Mouse (Mus musculus) midbrain, embryonic 13.5 days (tissue): Measurements from ENCODE around the gene D430019H16Rik. TPM values are rescaled to one million over a fixed set of nuclear protein-coding genes. Genes with fewer than 3 reads are reported as not detected.

Source experiments
- ATAC-seq: fragments of 200-750 bp; cut with Nextera tagmentation; 2 replicates; pipeline ENCODE4 v1.8.0; 2017; ENCODE audit warnings: mild to moderate bottlenecking, moderate TSS enrichment, moderate library complexity
- H3K27ac ChIP-seq: fragments of 300-500 bp; sonication (generic); 2 replicates; pipeline ENCODE4 v1.5.1; 2015; ENCODE audit warnings: inconsistent platforms, mild to moderate bottlenecking, moderate library complexity
- H3K27me3 ChIP-seq: fragments of 300-500 bp; sonication (generic); 2 replicates; pipeline ENCODE4 v1.6.1; 2015; ENCODE audit warnings: mild to moderate bottlenecking, inconsistent platforms
- H3K36me3 ChIP-seq: fragments of 300-500 bp; sonication (generic); 2 replicates; pipeline ENCODE4 v1.6.1; 2015; ENCODE audit warnings: mild to moderate bottlenecking, inconsistent platforms
- H3K4me1 ChIP-seq: fragments of 300-500 bp; sonication (generic); replicated peaks from 2 replicates; pipeline ENCODE4 v1.6.1; 2015; ENCODE audit warnings: inconsistent platforms
- H3K4me2 ChIP-seq: fragments of 300-500 bp; sonication (generic); replicated peaks from 2 replicates; pipeline ENCODE4 v1.6.1; 2015; ENCODE audit warnings: moderate library complexity, mild to moderate bottlenecking, inconsistent platforms
- H3K4me3 ChIP-seq: fragments of 300-500 bp; sonication (generic); replicated peaks from 2 replicates; pipeline ENCODE4 v1.5.1; 2015; ENCODE audit warnings: mild to moderate bottlenecking, inconsistent platforms
- H3K9ac ChIP-seq: fragments of 300-500 bp; sonication (generic); replicated peaks from 2 replicates; pipeline ENCODE4 v1.6.1; 2015; ENCODE audit warnings: mild to moderate bottlenecking, inconsistent platforms
- H3K9me3 ChIP-seq: fragments of 300-500 bp; sonication (generic); 2 replicates; pipeline ENCODE4 v1.6.1; 2016; ENCODE audit warnings: mild to moderate bottlenecking, inconsistent platforms
- WGBS: fragments of 180-500 bp; shearing (Covaris S2); methylation state at CpG from one replicate; pipeline ENCODE4 v1.1.7; 2015; 5-methylcytosine and 5-hydroxymethylcytosine counted together
- polyA plus RNA-seq: library from polyadenylated mRNA; unstranded; fragments of >200 nt; fragmentation: Nextera tagmentation; extraction: Ambion mirVana; gene quantifications from 2 replicates; pipeline ENCODE4 v1.2.1, GENCODE M21; 2015

Gene D430019H16Rik
- polyA plus RNA-seq, 1 experiment from 2014 or later = 13.2 TPM

DNA sequence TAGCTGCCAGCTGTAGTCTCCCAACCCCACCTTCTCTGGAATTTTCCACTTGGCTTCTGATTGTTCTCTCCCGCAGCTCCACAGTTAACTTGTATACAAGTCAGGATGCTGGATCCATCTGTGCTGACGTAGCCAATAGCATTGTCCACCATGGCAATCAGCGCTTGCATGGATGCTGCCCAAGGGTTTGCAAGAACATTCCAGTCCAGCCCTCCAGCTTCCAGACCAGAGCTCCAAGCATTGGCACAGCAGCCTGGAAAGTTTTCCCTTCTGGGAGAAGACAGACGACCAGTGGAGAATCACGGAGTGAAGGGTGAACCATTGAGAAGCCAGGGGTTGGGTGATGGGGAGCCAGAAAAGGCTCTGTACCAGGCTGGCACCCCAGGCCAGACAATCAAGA, 41.1 kb downstream of the D430019H16Rik start:
- no peaks in the 10 kb centered on the region for H3K27me3 ChIP-seq
- 89% methylated on average over 5 of the region's 5 CpGs for WGBS
- no peak overlapping the region for H3K4me2 ChIP-seq
- no peaks in the 10 kb centered on the region for H3K4me1 ChIP-seq
- H3K9ac ChIP-seq = no peak overlapping the region
- H3K27ac ChIP-seq = no peak overlapping the region
- no peak for ATAC-seq
- H3K36me3 ChIP-seq = peaks cover 24% of the 10 kb centered on the region
- no peak overlapping the region for H3K4me3 ChIP-seq
- H3K9me3 ChIP-seq = no peaks in the 10 kb centered on the region

DNA sequence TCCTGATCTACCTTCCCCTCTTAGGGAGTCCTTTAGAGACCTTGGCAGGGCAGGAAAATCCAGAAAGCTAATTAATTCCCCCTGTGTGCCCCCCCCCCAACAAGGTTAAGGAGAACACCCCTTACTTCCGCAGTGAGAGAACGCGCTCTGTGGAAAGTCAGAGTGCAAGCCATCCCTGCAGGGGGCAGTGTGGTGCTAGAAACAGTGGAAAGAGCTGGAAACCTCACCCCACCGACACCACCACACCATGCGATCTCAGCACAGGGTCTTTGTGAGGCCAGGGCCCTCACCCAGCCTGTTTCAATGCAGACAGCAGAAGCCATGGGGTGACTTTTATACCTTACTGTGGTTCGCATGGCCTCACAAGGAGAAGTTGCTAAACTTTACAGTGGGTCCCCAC, 44.2 kb downstream of the D430019H16Rik start:
- Histone ChIP-seq H3K9me3 (no peaks in the 10 kb centered on the region), H3K4me1 (peaks cover 4% of the 10 kb centered on the region; the same call in 1 of the 2 replicates), H3K27ac (no peak overlapping the region), H3K9ac (no peak overlapping the region), H3K4me3 (no peak overlapping the region), H3K4me2 (no peak overlapping the region), H3K36me3 (no peaks in the 10 kb centered on the region), H3K27me3 (no peaks in the 10 kb centered on the region)
- peak; percentile 68 for ATAC-seq
- WGBS = 10% methylated on average over 6 of the region's 6 CpGs

DNA sequence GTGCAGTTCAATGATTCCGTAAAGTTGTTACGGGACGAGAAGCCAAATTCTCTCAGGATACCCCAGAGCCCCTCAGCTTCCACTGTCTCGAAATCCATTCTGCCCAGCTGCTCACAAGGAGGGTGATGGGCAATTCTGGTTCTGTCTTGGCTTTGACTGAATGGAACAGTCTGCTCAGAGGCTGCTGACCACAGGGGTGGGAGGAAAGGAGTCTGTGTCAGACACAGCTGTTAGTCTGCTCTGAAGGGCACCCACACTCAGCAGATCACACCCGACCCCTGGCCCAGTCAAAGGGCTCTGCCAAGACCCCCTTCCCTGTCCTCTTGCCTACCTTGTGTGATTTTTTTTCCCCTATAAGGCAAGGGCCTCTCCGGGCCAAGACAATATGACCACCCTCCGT, 44.8 kb downstream of the D430019H16Rik start:
- H3K27me3 ChIP-seq = no peaks in the 10 kb centered on the region
- no peaks in the 10 kb centered on the region for H3K9me3 ChIP-seq
- ATAC-seq = no peak
- no peak overlapping the region for H3K4me2 ChIP-seq
- 87% methylated on average over 7 of the region's 7 CpGs for WGBS
- no peak overlapping the region for H3K27ac ChIP-seq
- H3K4me3 ChIP-seq = no peak overlapping the region
- no peaks in the 10 kb centered on the region for H3K36me3 ChIP-seq
- peaks cover 4% of the 10 kb centered on the region; the same call in 1 of the 2 replicates for H3K4me1 ChIP-seq
- no peak overlapping the region for H3K9ac ChIP-seq

DNA sequence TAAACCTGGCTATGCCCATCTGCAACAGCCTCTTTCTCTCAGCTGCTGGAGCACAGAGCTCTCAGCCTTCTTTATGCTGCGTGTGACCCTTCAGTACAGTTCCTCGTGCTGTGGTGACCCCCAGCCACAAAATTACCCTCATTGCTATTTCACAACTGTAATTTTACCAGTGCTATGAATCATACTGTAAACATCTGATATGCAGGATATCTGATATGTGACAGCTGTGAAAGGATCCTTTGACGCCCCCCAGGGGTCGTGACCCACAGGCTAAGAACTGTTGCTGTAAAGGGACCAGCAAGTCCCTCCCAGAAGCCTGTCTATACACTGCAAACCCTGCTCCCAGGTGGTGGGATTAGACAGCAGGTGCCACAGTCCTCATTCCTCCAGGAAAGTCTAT, 45.2 kb downstream of the D430019H16Rik start:
- WGBS = 72% methylated on average over 4 of the region's 4 CpGs
- H3K27ac ChIP-seq = no peak overlapping the region
- no peak overlapping the region for H3K4me3 ChIP-seq
- no peaks in the 10 kb centered on the region for H3K27me3 ChIP-seq
- no peaks in the 10 kb centered on the region for H3K36me3 ChIP-seq
- H3K9me3 ChIP-seq = no peaks in the 10 kb centered on the region
- peaks cover 4% of the 10 kb centered on the region; the same call in 1 of the 2 replicates for H3K4me1 ChIP-seq
- H3K9ac ChIP-seq = no peak overlapping the region
- H3K4me2 ChIP-seq = no peak overlapping the region
- no peak for ATAC-seq

DNA sequence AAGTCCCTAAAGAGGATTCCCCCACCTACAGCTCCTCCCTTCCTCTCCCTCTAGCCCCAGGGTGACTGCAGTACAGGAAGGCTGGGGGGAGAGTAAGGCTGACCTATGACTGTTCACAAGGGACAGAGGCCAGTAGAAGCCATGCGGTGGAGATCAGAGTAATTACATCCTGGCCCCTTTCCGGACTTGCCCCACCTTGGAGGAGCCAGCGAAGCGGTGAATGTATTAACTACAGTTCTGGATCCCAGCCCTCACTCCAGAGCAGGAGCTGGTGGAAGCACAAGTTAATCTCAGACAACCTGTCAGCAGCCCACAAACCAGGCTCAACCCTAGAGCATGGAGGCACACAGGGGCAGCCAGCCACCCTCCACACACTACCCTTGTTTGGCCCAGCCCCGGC, 47.3 kb downstream of the D430019H16Rik start:
- no peaks in the 10 kb centered on the region for H3K9me3 ChIP-seq
- no peaks in the 10 kb centered on the region for H3K36me3 ChIP-seq
- H3K4me2 ChIP-seq = no peak overlapping the region
- ATAC-seq = no peak
- H3K9ac ChIP-seq = no peak overlapping the region
- no peaks in the 10 kb centered on the region for H3K27me3 ChIP-seq
- 75% methylated on average over 5 of the region's 5 CpGs for WGBS
- H3K4me1 ChIP-seq = peaks cover 9% of the 10 kb centered on the region
- no peak overlapping the region for H3K4me3 ChIP-seq
- no peak overlapping the region for H3K27ac ChIP-seq

DNA sequence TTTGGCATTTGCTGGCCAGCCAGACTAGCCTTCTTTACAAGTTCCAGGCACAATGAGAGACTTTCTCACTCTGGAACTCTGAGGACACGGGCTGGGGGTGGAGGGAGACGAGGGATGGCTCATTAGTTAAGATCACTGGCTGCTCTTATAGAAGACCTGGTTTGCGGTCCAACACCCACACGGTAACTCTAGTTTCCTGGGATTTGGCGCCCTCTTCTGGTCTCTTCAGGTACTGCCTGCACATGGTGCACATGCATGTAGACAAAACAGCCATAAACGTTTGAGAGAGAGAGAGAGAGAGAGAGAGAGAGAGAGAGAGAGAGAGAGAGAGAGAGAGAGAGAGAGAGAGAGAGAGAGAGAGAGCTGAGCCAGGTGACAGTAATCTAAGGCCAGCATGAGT, 51.1 kb downstream of the D430019H16Rik start:
- Histone ChIP-seq H3K4me2 (no peak overlapping the region), H3K36me3 (no peaks in the 10 kb centered on the region), H3K27me3 (no peaks in the 10 kb centered on the region), H3K9me3 (no peaks in the 10 kb centered on the region), H3K4me1 (peaks cover 11% of the 10 kb centered on the region), H3K27ac (no peak overlapping the region), H3K9ac (no peak overlapping the region), H3K4me3 (no peak overlapping the region)
- no peak for ATAC-seq
- WGBS = 67% methylated on average over 6 of the region's 6 CpGs

DNA sequence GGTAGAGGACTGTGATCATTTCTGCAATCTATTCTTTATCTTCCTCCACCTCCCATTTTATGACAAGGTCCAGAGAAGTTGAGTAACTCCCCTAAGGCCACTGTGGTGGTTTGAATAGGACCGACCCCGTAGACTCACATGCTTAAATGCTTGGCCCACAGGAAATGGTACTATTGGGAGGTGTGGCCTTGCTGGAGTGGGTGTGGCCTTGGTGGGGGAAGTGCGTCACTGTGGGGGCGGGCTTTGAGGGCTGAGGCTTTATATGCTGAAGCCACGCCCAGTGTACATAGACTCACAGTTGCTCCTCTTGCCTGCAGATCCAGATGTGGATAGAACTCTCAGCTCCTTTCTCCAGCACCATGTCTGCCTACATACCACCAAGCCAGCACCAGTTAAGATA, 57.5 kb downstream of the D430019H16Rik start:
- 93% methylated on average over 5 of the region's 5 CpGs for WGBS
- no peak overlapping the region for H3K4me3 ChIP-seq
- H3K4me2 ChIP-seq = no peak overlapping the region
- no peaks in the 10 kb centered on the region for H3K9me3 ChIP-seq
- no peaks in the 10 kb centered on the region for H3K36me3 ChIP-seq
- H3K27me3 ChIP-seq = no peaks in the 10 kb centered on the region
- no peaks in the 10 kb centered on the region for H3K4me1 ChIP-seq
- no peak for ATAC-seq
- no peak overlapping the region for H3K27ac ChIP-seq
- H3K9ac ChIP-seq = no peak overlapping the region

DNA sequence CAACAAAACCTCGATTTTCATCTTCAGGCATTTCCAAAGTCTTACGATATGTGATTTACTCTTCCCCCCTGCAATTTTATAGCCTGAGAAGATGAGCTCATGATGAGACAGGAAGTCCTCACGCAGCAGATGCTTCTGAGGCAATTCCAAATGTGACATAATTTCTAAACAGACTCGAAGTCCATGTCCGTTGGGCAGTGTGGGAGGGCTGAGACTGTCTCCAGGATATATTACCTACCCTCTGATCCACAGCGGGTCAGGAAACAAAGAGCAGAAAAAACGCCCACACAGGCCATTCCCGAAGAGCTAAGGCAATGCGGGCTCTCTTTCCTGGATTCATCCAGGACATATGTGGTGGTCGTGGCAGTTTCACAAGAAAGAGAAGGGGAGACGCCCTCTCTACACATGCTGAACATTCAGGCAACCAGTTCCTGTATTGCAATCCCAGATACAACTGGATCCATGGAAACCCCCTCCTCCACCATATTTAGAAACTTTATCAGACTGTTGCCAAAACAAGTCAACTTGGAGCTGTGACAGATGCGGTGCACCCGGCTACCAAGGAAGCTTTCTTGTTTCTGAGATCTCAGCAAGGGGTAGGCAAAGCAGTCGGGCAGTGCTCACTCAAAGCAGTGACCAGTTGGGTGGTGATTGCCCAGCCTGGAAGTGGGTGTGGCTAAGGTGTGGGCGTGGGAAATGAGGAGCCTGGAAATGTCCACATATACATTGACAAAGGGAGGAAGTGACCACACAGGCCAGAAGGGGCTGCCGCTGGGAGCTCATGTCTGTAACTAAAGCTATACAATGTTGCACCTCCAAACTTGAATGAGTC, 58.2 kb downstream of the D430019H16Rik start:
- Histone ChIP-seq H3K9ac (no peak overlapping the region), H3K4me1 (no peaks in the 10 kb centered on the region), H3K36me3 (no peaks in the 10 kb centered on the region), H3K27ac (no peak overlapping the region), H3K4me2 (no peak overlapping the region), H3K4me3 (no peak overlapping the region), H3K9me3 (no peaks in the 10 kb centered on the region), H3K27me3 (no peaks in the 10 kb centered on the region)
- 82% methylated on average over 16 of the region's 16 CpGs for WGBS
- no peak for ATAC-seq

DNA sequence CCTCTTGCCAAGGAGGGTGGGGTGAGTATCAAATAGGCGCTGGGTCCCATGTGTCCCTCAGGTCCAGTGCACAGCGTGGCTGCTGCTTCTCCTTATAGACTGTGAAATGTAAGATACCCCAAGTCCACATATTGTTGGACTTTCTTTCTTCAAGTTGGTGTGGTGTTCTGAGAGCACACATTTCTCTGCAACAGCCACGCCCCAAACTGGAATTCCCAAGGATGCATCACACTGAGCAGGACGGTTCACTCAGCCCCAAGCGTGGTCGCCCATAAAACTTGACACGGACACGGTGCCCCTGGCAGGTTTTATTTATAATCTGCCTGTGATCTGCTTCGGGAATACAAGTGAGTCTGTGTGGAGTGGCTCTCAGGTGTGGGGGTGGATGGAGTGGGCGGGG, 60.5 kb downstream of the D430019H16Rik start:
- no peak overlapping the region for H3K9ac ChIP-seq
- no peak for ATAC-seq
- WGBS = 87% methylated on average over 10 of the region's 10 CpGs

DNA sequence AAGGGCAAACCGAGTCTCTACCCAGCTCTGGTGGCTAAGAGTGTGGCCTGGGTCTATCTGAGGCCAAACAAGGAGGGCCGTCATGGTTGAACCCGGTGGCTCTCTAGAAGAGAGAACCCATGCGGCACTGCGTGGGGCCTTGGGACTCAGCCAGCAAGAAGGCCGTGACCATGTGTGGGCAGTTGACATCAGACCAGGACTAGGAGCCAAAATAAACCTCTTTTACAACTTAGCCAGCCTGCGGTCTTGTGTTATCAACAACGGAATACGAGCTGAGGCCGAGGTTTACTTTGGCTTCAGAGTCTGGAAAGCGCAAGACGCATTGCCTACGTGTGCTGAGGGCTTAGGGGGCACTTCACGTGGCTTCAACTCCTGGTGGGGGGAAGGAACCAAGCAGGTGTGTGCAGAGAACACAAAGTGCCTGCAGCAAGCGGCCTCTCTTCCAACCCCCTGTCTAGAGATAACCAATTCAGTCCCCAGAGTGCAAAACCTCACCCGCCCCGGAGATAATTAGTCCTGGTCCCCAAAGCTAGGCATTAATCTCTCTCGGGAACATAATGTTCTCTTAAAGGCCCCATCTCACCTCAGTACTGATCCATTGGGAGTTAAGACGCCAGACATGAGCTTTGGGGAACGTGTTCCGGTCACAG, 63.5 kb downstream of the D430019H16Rik start:
- Histone ChIP-seq H3K4me2 (no peak overlapping the region), H3K4me1 (no peaks in the 10 kb centered on the region), H3K9ac (no peak overlapping the region), H3K4me3 (no peak overlapping the region), H3K36me3 (no peaks in the 10 kb centered on the region), H3K9me3 (no peaks in the 10 kb centered on the region), H3K27ac (no peak overlapping the region), H3K27me3 (no peaks in the 10 kb centered on the region)
- WGBS = 86% methylated on average over 21 of the region's 21 CpGs
- ATAC-seq = no peak

More for the DNA sequence above, 60.5 kb downstream of the D430019H16Rik start:
- H3K4me3 ChIP-seq = no peak overlapping the region
- H3K36me3 ChIP-seq = no peaks in the 10 kb centered on the region
- H3K4me2 ChIP-seq = no peak overlapping the region
- H3K4me1 ChIP-seq = no peaks in the 10 kb centered on the region
- no peak overlapping the region for H3K27ac ChIP-seq
- no peaks in the 10 kb centered on the region for H3K27me3 ChIP-seq
- no peaks in the 10 kb centered on the region for H3K9me3 ChIP-seq

DNA sequence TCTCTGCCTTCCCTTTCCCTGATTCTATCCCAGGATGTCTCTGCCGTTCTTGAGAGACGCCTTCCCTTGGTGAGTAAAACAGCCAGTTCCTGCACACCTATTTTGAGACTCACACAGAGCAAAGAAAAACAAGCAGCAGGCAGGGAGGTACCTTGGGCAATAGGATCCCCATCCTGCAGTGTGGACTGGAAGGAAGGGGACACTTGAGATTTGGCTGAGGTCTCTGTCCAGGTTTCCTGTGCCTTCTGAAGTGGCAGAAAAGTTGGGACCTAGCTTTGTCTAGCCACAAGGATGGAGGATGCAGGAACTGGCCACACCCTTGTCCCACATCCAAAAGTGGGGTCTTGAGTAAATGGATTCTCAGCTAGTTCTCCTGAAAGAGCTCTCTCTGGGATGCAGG, 66.2 kb downstream of the D430019H16Rik start:
- WGBS = 83% methylated on average over 2 of the region's 2 CpGs
- no peaks in the 10 kb centered on the region for H3K36me3 ChIP-seq
- no peak overlapping the region for H3K4me2 ChIP-seq
- H3K27me3 ChIP-seq = no peaks in the 10 kb centered on the region
- H3K9ac ChIP-seq = no peak overlapping the region
- no peak for ATAC-seq
- no peak overlapping the region for H3K27ac ChIP-seq
- no peak overlapping the region for H3K4me3 ChIP-seq
- no peaks in the 10 kb centered on the region for H3K9me3 ChIP-seq
- no peaks in the 10 kb centered on the region for H3K4me1 ChIP-seq

DNA sequence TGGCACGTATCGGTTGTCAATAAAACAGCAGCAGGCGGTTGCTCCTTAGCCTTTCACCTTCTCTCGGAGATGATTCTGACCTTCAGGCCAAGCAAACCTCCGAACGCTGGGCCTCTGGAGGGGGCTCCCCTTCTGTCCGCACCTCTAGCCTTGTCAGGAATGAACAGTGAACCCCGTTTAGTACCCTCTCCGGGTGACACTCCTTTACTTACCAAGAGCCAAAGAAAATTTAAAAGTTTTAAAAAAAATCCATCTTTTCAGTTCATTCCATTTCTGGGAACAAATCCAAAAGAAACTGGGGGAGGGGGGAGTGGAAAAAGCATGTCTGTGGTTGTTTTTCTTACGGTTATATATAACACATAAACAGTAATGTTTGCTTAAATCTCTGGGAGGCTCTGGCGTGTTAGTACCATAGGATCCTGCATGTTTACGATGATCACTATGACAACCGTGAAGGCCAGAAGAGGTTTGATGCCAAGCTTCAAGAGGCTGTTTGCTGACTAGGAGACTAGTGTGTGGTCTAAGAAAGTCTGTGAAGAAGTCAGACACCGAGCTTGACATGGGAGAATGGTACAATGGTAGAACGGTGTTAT, 67.6 kb downstream of the D430019H16Rik start:
- H3K4me1 ChIP-seq = no peaks in the 10 kb centered on the region
- H3K4me3 ChIP-seq = no peak overlapping the region
- H3K27ac ChIP-seq = no peak overlapping the region
- no peak overlapping the region for H3K4me2 ChIP-seq
- no peaks in the 10 kb centered on the region for H3K27me3 ChIP-seq
- H3K9me3 ChIP-seq = no peaks in the 10 kb centered on the region
- H3K36me3 ChIP-seq = no peaks in the 10 kb centered on the region
- ATAC-seq = no peak
- WGBS = 76% methylated on average over 15 of the region's 15 CpGs
- H3K9ac ChIP-seq = no peak overlapping the region
